Mouse (Mus musculus): ENCODE data around the gene Eif5b. TPM values are rescaled to one million over a fixed set of nuclear protein-coding genes. Genes with fewer than 3 reads are reported as not detected.

Gene Eif5b
- polyA plus RNA-seq, 1 experiment from 2014 or later = 21.5 TPM

- WGBS = 73% methylated on average over 3 of the region's 3 CpGs
- H3K27me3 ChIP-seq (replicated peaks) = no peaks in the 10 kb centered on the region
- no peak for ATAC-seq (ENCODE audit: low FRiP score)
- no peaks in the 10 kb centered on the region for H3K4me1 ChIP-seq
- no peak overlapping the region for H3K4me3 ChIP-seq (replicated peaks)
- no peak overlapping the region for H3K27ac ChIP-seq (replicated peaks)
- no peak overlapping the region for H3K4me2 ChIP-seq
- no peaks in the 10 kb centered on the region for H3K36me3 ChIP-seq
- no peak overlapping the region for H3K9ac ChIP-seq (replicated peaks)
- H3K9me3 ChIP-seq (replicated peaks) = no peaks in the 10 kb centered on the region
These were observed 8.9 kb downstream of the Eif5b start for GRCm38 (mm10) chr1:38006741-38007140.

- H3K4me3 ChIP-seq (replicated peaks) = no peak overlapping the region
- no peak overlapping the region for H3K4me2 ChIP-seq
- ATAC-seq (ENCODE audit: low FRiP score) = no peak
- WGBS = 89% methylated on average over 6 of the region's 6 CpGs
- no peaks in the 10 kb centered on the region for H3K9me3 ChIP-seq (replicated peaks)
- H3K4me1 ChIP-seq = no peaks in the 10 kb centered on the region
- no peaks in the 10 kb centered on the region for H3K36me3 ChIP-seq
- no peak overlapping the region for H3K27ac ChIP-seq (replicated peaks)
- H3K27me3 ChIP-seq (replicated peaks) = no peaks in the 10 kb centered on the region
- no peak overlapping the region for H3K9ac ChIP-seq (replicated peaks)
These were observed 13.8 kb downstream of the Eif5b start for GRCm38 (mm10) chr1:38011647-38012046.

GRCm38 (mm10) chr1:38012104-38012503, 14.3 kb downstream of the Eif5b start:
- Histone ChIP-seq H3K36me3 (no peaks in the 10 kb centered on the region), H3K9ac (replicated peaks) (no peak overlapping the region), H3K4me1 (no peaks in the 10 kb centered on the region), H3K27ac (replicated peaks) (no peak overlapping the region), H3K4me3 (replicated peaks) (no peak overlapping the region), H3K4me2 (no peak overlapping the region), H3K27me3 (replicated peaks) (no peaks in the 10 kb centered on the region), H3K9me3 (replicated peaks) (no peaks in the 10 kb centered on the region)
- no peak for ATAC-seq (ENCODE audit: low FRiP score)
- 95% methylated on average over 3 of the region's 3 CpGs for WGBS

GRCm38 (mm10) chr1:38012509-38012908, 14.7 kb downstream of the Eif5b start:
- Histone ChIP-seq H3K36me3 (no peaks in the 10 kb centered on the region), H3K9me3 (replicated peaks) (no peaks in the 10 kb centered on the region), H3K9ac (replicated peaks) (no peak overlapping the region), H3K27me3 (replicated peaks) (no peaks in the 10 kb centered on the region), H3K4me1 (no peaks in the 10 kb centered on the region), H3K27ac (replicated peaks) (no peak overlapping the region), H3K4me2 (no peak overlapping the region), H3K4me3 (replicated peaks) (no peak overlapping the region)
- no peak for ATAC-seq (ENCODE audit: low FRiP score)

GRCm38 (mm10) chr1:38014551-38015203, 16.9 kb downstream of the Eif5b start:
- no peak for ATAC-seq (ENCODE audit: low FRiP score)
- WGBS = 90% methylated on average over 2 of the region's 2 CpGs
- Histone ChIP-seq H3K4me3 (replicated peaks) (no peak overlapping the region), H3K4me2 (no peak overlapping the region), H3K9ac (replicated peaks) (no peak overlapping the region), H3K4me1 (no peaks in the 10 kb centered on the region), H3K9me3 (replicated peaks) (no peaks in the 10 kb centered on the region), H3K36me3 (peaks cover 16% of the 10 kb centered on the region), H3K27me3 (replicated peaks) (no peaks in the 10 kb centered on the region), H3K27ac (replicated peaks) (no peak overlapping the region)

GRCm38 (mm10) chr1:38027301-38027700, 29.5 kb downstream of the Eif5b start:
- 96% methylated on average over 7 of the region's 7 CpGs for WGBS
- no peaks in the 10 kb centered on the region for H3K9me3 ChIP-seq (replicated peaks)
- no peaks in the 10 kb centered on the region for H3K27me3 ChIP-seq (replicated peaks)
- ATAC-seq (ENCODE audit: low FRiP score) = no peak
- H3K4me3 ChIP-seq (replicated peaks) = no peak overlapping the region
- H3K36me3 ChIP-seq = peaks cover 36% of the 10 kb centered on the region
- no peak overlapping the region for H3K4me2 ChIP-seq
- H3K27ac ChIP-seq (replicated peaks) = no peak overlapping the region
- H3K9ac ChIP-seq (replicated peaks) = no peak overlapping the region
- H3K4me1 ChIP-seq = no peaks in the 10 kb centered on the region

- no peaks in the 10 kb centered on the region for H3K9me3 ChIP-seq (replicated peaks)
- H3K27me3 ChIP-seq (replicated peaks) = no peaks in the 10 kb centered on the region
- no peak overlapping the region for H3K4me2 ChIP-seq
- H3K4me3 ChIP-seq (replicated peaks) = no peak overlapping the region
- no peak overlapping the region for H3K27ac ChIP-seq (replicated peaks)
- H3K36me3 ChIP-seq = peaks cover 45% of the 10 kb centered on the region
- 93% methylated on average over 5 of the region's 5 CpGs for WGBS
- no peak overlapping the region for H3K9ac ChIP-seq (replicated peaks)
- no peaks in the 10 kb centered on the region for H3K4me1 ChIP-seq
- no peak for ATAC-seq (ENCODE audit: low FRiP score)
These were observed 33.6 kb downstream of the Eif5b start for GRCm38 (mm10) chr1:38031391-38031790.

GRCm38 (mm10) chr1:38035521-38035920, 37.7 kb downstream of the Eif5b start:
- no peak for ATAC-seq (ENCODE audit: low FRiP score)

GRCm38 (mm10) chr1:38037375-38037774, 39.6 kb downstream of the Eif5b start:
- Histone ChIP-seq H3K9me3 (replicated peaks) (no peaks in the 10 kb centered on the region), H3K4me2 (no peak overlapping the region), H3K9ac (replicated peaks) (no peak overlapping the region), H3K27ac (replicated peaks) (no peak overlapping the region), H3K27me3 (replicated peaks) (no peaks in the 10 kb centered on the region), H3K36me3 (peaks cover 84% of the 10 kb centered on the region), H3K4me1 (no peaks in the 10 kb centered on the region), H3K4me3 (replicated peaks) (no peak overlapping the region)
- 94% methylated on average over 5 of the region's 5 CpGs for whole genome bisulfite sequencing
- no peak for ATAC-seq (ENCODE audit: low FRiP score)

More at GRCm38 (mm10) chr1:38035521-38035920, 37.7 kb downstream of the Eif5b start:
- no peaks in the 10 kb centered on the region for H3K4me1 ChIP-seq
- H3K27me3 ChIP-seq (replicated peaks) = no peaks in the 10 kb centered on the region
- no peak overlapping the region for H3K27ac ChIP-seq (replicated peaks)
- 92% methylated on average over 4 of the region's 4 CpGs for WGBS
- H3K9me3 ChIP-seq (replicated peaks) = no peaks in the 10 kb centered on the region
- no peak overlapping the region for H3K4me2 ChIP-seq
- no peak overlapping the region for H3K9ac ChIP-seq (replicated peaks)
- peaks cover 78% of the 10 kb centered on the region for H3K36me3 ChIP-seq
- no peak overlapping the region for H3K4me3 ChIP-seq (replicated peaks)

GRCm38 (mm10) chr1:38038898-38039297, 41.1 kb downstream of the Eif5b start:
- no peak overlapping the region for H3K9ac ChIP-seq (replicated peaks)
- H3K4me3 ChIP-seq (replicated peaks) = no peak overlapping the region
- no peaks in the 10 kb centered on the region for H3K4me1 ChIP-seq
- H3K4me2 ChIP-seq = no peak overlapping the region
- no peak for ATAC-seq (ENCODE audit: low FRiP score)
- H3K36me3 ChIP-seq = peaks cover 84% of the 10 kb centered on the region
- WGBS = 94% methylated on average over 2 of the region's 2 CpGs
- no peaks in the 10 kb centered on the region for H3K27me3 ChIP-seq (replicated peaks)
- H3K9me3 ChIP-seq (replicated peaks) = no peaks in the 10 kb centered on the region
- no peak overlapping the region for H3K27ac ChIP-seq (replicated peaks)

- WGBS = 93% methylated on average over 3 of the region's 3 CpGs
These were observed 50.3 kb downstream of the Eif5b start for GRCm38 (mm10) chr1:38048121-38048520.

GRCm38 (mm10) chr1:38049562-38049961, 51.8 kb downstream of the Eif5b start:
- Histone ChIP-seq H3K9ac (replicated peaks) (no peak overlapping the region), H3K4me3 (replicated peaks) (no peak overlapping the region), H3K4me2 (no peak overlapping the region), H3K27me3 (replicated peaks) (no peaks in the 10 kb centered on the region), H3K27ac (replicated peaks) (no peak overlapping the region), H3K36me3 (peaks cover 87% of the 10 kb centered on the region), H3K9me3 (replicated peaks) (no peaks in the 10 kb centered on the region), H3K4me1 (no peaks in the 10 kb centered on the region)
- no peak for ATAC-seq (ENCODE audit: low FRiP score)
- 67% methylated on average over 4 of the region's 4 CpGs for WGBS

More at GRCm38 (mm10) chr1:38048121-38048520, 50.3 kb downstream of the Eif5b start:
- no peak for ATAC-seq (ENCODE audit: low FRiP score)
- no peaks in the 10 kb centered on the region for H3K4me1 ChIP-seq
- H3K9ac ChIP-seq (replicated peaks) = no peak overlapping the region
- peaks cover 82% of the 10 kb centered on the region for H3K36me3 ChIP-seq
- no peaks in the 10 kb centered on the region for H3K27me3 ChIP-seq (replicated peaks)
- H3K4me2 ChIP-seq = no peak overlapping the region
- no peaks in the 10 kb centered on the region for H3K9me3 ChIP-seq (replicated peaks)
- H3K27ac ChIP-seq (replicated peaks) = no peak overlapping the region
- H3K4me3 ChIP-seq (replicated peaks) = no peak overlapping the region
